Mouse (Mus musculus): ENCODE measurements around the gene Usp22. TPM values are rescaled to one million over a fixed set of nuclear protein-coding genes. Genes with fewer than 3 reads are reported as not detected.
"Not testable (repeated sequence)": the region's sequence is repeated elsewhere in the genome, so short reads cannot be mapped to it uniquely, and the experiment has no call there.

The Usp22 gene
- polyA plus RNA-seq, 1 experiment from 2014 or later = 182 TPM

GRCm38 (mm10) chr11:61174291-61174820, 499 bp downstream of the Usp22 start:
- peaks cover 2% of the 10 kb centered on the region; the same call in 1 of the 2 replicates for H3K36me3 ChIP-seq (ENCODE audit: control insufficient read depth, insufficient read depth, low read length)
- under 1% methylated on average over 28 of the region's 28 CpGs for WGBS
- H3K27me3 ChIP-seq (ENCODE audit: control insufficient read depth, insufficient read depth, low read length) = no peaks in the 10 kb centered on the region
- H3K4me2 ChIP-seq (replicated peaks; ENCODE audit: low read depth, low read length) = peak overlapping the region; percentile 61
- H3K27ac ChIP-seq (ENCODE audit: low read depth, low read length) = peak overlapping the region; percentile 90
- H3K4me3 ChIP-seq (ENCODE audit: low read length) = peak overlapping the region; percentile 99
- H3K9ac ChIP-seq (ENCODE audit: low read depth, low read length) = peak overlapping the region; percentile 88
- peaks cover 17% of the 10 kb centered on the region; the same call in 1 of the 2 replicates for H3K4me1 ChIP-seq (ENCODE audit: control insufficient read depth, insufficient read depth, low read length)
- ATAC-seq (ENCODE audit: low FRiP score, low TSS enrichment) = peak; percentile 62
- H3K9me3 ChIP-seq (ENCODE audit: control insufficient read depth, low read length) = no peaks in the 10 kb centered on the region

DNA sequence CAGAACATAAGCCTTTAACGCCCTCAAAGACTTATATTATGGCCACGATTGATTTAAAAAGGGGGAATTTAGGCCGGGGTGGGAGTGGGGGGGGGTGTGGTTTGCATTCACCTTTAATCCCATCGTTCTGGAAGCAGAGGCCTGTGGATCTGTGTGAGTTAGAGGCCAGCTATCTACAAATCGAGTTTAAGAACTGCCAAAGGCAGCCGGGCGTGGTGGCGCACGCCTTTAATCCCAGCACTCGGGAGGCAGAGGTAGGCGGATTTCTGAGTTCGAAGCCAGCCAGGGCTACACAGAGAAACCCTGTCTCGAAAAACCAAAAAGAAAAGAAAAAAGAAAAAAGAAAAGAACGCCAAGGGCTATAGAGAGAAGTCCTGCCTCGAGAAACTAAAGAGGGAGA, 1.4 kb downstream of the Usp22 start:
- not testable (repeated sequence) for H3K9ac ChIP-seq (ENCODE audit: low read depth, low read length); ATAC-seq (ENCODE audit: low FRiP score, low TSS enrichment); H3K27me3 ChIP-seq (ENCODE audit: control insufficient read depth, insufficient read depth, low read length); H3K36me3 ChIP-seq (ENCODE audit: control insufficient read depth, insufficient read depth, low read length); H3K27ac ChIP-seq (ENCODE audit: low read depth, low read length); H3K9me3 ChIP-seq (ENCODE audit: control insufficient read depth, low read length)
- Histone ChIP-seq H3K4me1 (ENCODE audit: control insufficient read depth, insufficient read depth, low read length) (peaks cover 17% of the 10 kb centered on the region; the same call in 1 of the 2 replicates), H3K4me2 (replicated peaks; ENCODE audit: low read depth, low read length) (peak overlapping the region; percentile 61), H3K4me3 (ENCODE audit: low read length) (peak overlapping the region; percentile 99)
- WGBS = 37% methylated on average over 15 of the region's 15 CpGs

- WGBS = 88% methylated on average over 5 of the region's 5 CpGs
- ATAC-seq (ENCODE audit: low FRiP score, low TSS enrichment) = no peak
- no peak overlapping the region for H3K4me2 ChIP-seq (replicated peaks; ENCODE audit: low read depth, low read length)
Observed at GRCm38 (mm10) chr11:61170184-61170583, 4.7 kb downstream of the Usp22 start.

DNA sequence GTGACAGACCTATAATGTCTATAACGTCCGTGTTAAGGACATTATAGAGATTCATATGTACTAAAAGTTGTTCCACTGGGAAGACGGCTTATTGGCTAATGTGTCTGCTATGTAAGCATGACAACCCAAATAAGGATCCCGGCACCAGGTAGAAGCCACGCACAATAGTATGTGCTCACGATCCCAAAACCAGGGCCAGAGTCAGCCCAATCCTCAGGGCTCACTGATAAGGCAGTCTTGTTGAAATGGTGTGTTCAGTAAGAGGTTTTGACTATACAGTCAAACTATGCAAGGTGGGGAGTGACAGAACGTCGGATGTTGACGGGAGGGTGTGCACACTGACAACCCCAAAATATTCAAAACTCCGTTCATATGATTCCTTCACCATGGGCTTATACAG, 10.0 kb downstream of the Usp22 start:
- no peak overlapping the region for H3K9ac ChIP-seq (ENCODE audit: low read depth, low read length)
- H3K4me1 ChIP-seq (ENCODE audit: control insufficient read depth, insufficient read depth, low read length) = no peaks in the 10 kb centered on the region
- WGBS = 95% methylated on average over 10 of the region's 10 CpGs
- no peaks in the 10 kb centered on the region for H3K9me3 ChIP-seq (ENCODE audit: control insufficient read depth, low read length)
- H3K4me3 ChIP-seq (ENCODE audit: low read length) = no peak overlapping the region
- H3K4me2 ChIP-seq (replicated peaks; ENCODE audit: low read depth, low read length) = no peak overlapping the region
- H3K36me3 ChIP-seq (ENCODE audit: control insufficient read depth, insufficient read depth, low read length) = peaks cover 81% of the 10 kb centered on the region
- no peaks in the 10 kb centered on the region for H3K27me3 ChIP-seq (ENCODE audit: control insufficient read depth, insufficient read depth, low read length)
- ATAC-seq (ENCODE audit: low FRiP score, low TSS enrichment) = no peak
- H3K27ac ChIP-seq (ENCODE audit: low read depth, low read length) = no peak overlapping the region

More at GRCm38 (mm10) chr11:61170184-61170583, 4.7 kb downstream of the Usp22 start:
- peaks cover 30% of the 10 kb centered on the region for H3K36me3 ChIP-seq (ENCODE audit: control insufficient read depth, insufficient read depth, low read length)
- H3K9ac ChIP-seq (ENCODE audit: low read depth, low read length) = no peak overlapping the region
- peaks cover 17% of the 10 kb centered on the region; the same call in 1 of the 2 replicates for H3K4me1 ChIP-seq (ENCODE audit: control insufficient read depth, insufficient read depth, low read length)
- H3K4me3 ChIP-seq (ENCODE audit: low read length) = no peak overlapping the region
- no peaks in the 10 kb centered on the region for H3K9me3 ChIP-seq (ENCODE audit: control insufficient read depth, low read length)
- no peaks in the 10 kb centered on the region for H3K27me3 ChIP-seq (ENCODE audit: control insufficient read depth, insufficient read depth, low read length)
- no peak overlapping the region for H3K27ac ChIP-seq (ENCODE audit: low read depth, low read length)

DNA sequence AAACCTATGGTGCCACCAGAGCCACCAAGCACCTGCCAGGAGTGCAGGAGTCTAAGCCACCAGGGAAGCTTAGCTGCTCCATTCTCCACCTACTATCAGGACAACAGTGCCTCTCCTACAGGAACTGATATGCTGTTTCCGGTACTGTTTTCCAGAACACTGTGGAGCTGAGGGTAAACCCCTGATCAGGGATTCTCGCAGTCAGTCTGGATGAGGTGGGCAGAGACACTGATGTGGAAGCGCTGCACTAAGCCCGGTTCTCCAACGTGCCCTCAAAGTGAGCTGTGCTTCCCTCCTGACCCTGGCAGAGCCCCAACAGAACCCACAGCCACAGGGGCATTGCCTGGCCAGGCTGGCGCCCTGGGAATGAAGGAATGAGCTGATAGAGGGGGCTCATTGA, 10.5 kb downstream of the Usp22 start:
- H3K4me2 ChIP-seq (replicated peaks; ENCODE audit: low read depth, low read length) = no peak overlapping the region
- peaks cover 86% of the 10 kb centered on the region for H3K36me3 ChIP-seq (ENCODE audit: control insufficient read depth, insufficient read depth, low read length)
- no peaks in the 10 kb centered on the region for H3K4me1 ChIP-seq (ENCODE audit: control insufficient read depth, insufficient read depth, low read length)
- H3K27ac ChIP-seq (ENCODE audit: low read depth, low read length) = no peak overlapping the region
- H3K4me3 ChIP-seq (ENCODE audit: low read length) = no peak overlapping the region
- no peak overlapping the region for H3K9ac ChIP-seq (ENCODE audit: low read depth, low read length)
- WGBS = 96% methylated on average over 6 of the region's 6 CpGs
- no peaks in the 10 kb centered on the region for H3K9me3 ChIP-seq (ENCODE audit: control insufficient read depth, low read length)
- no peaks in the 10 kb centered on the region for H3K27me3 ChIP-seq (ENCODE audit: control insufficient read depth, insufficient read depth, low read length)
- no peak for ATAC-seq (ENCODE audit: low FRiP score, low TSS enrichment)

GRCm38 (mm10) chr11:61163341-61163740, 11.5 kb downstream of the Usp22 start:
- Histone ChIP-seq H3K9ac (ENCODE audit: low read depth, low read length) (no peak overlapping the region), H3K27ac (ENCODE audit: low read depth, low read length) (no peak overlapping the region), H3K36me3 (ENCODE audit: control insufficient read depth, insufficient read depth, low read length) (peaks cover 96% of the 10 kb centered on the region), H3K4me1 (ENCODE audit: control insufficient read depth, insufficient read depth, low read length) (no peaks in the 10 kb centered on the region), H3K4me2 (replicated peaks; ENCODE audit: low read depth, low read length) (no peak overlapping the region), H3K4me3 (ENCODE audit: low read length) (no peak overlapping the region), H3K27me3 (ENCODE audit: control insufficient read depth, insufficient read depth, low read length) (no peaks in the 10 kb centered on the region), H3K9me3 (ENCODE audit: control insufficient read depth, low read length) (no peaks in the 10 kb centered on the region)
- WGBS = 86% methylated on average over 3 of the region's 3 CpGs
- no peak for ATAC-seq (ENCODE audit: low FRiP score, low TSS enrichment)

DNA sequence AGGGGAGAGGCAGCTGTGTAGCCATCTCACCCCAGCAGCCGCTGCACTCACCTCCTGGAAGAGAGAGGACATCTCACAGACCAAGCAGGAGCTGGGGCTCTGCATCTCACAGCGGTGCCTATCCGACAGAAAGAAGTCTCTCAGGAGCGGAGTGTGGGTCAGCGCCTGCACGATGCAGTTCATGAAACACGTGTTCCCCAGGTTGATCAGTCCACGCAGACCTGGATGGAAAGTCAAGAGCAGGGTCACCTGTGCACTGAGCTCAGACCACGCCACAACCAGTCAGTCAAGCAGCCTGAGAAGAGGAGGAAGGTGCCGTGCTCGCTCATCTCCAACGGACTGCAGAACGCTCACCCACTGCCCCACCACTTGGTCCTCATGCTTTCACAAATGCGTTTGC, 12.1 kb downstream of the Usp22 start:
- Histone ChIP-seq H3K4me2 (replicated peaks; ENCODE audit: low read depth, low read length) (no peak overlapping the region), H3K27ac (ENCODE audit: low read depth, low read length) (no peak overlapping the region), H3K9ac (ENCODE audit: low read depth, low read length) (no peak overlapping the region), H3K36me3 (ENCODE audit: control insufficient read depth, insufficient read depth, low read length) (peaks cover 100% of the 10 kb centered on the region), H3K27me3 (ENCODE audit: control insufficient read depth, insufficient read depth, low read length) (no peaks in the 10 kb centered on the region), H3K9me3 (ENCODE audit: control insufficient read depth, low read length) (no peaks in the 10 kb centered on the region), H3K4me3 (ENCODE audit: low read length) (no peak overlapping the region), H3K4me1 (ENCODE audit: control insufficient read depth, insufficient read depth, low read length) (no peaks in the 10 kb centered on the region)
- ATAC-seq (ENCODE audit: low FRiP score, low TSS enrichment) = no peak
- WGBS = 95% methylated on average over 14 of the region's 14 CpGs

DNA sequence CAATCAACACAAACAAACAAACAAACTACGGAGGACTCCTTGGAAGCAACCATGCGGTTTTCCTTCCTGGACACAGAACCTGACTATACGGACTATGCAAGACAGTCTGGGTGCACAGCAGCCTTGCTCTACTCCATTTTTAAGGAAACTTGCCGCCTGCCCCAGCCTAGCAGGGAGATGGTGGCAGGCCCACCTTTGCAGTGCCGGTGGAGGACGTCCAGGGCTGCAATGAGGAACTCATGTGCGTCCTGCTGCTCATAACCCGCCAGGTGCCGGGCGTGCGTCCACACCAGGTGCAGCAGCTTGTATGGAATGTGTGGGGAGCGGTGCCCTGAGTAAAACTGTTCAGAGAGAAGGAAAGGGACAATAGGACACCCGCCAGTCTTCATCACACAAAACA, 13.7 kb downstream of the Usp22 start:
- no peak for ATAC-seq (ENCODE audit: low FRiP score, low TSS enrichment)
- WGBS = 95% methylated on average over 13 of the region's 13 CpGs
- no peaks in the 10 kb centered on the region for H3K9me3 ChIP-seq (ENCODE audit: control insufficient read depth, low read length)
- H3K4me3 ChIP-seq (ENCODE audit: low read length) = no peak overlapping the region
- no peaks in the 10 kb centered on the region for H3K4me1 ChIP-seq (ENCODE audit: control insufficient read depth, insufficient read depth, low read length)
- H3K27me3 ChIP-seq (ENCODE audit: control insufficient read depth, insufficient read depth, low read length) = no peaks in the 10 kb centered on the region
- H3K9ac ChIP-seq (ENCODE audit: low read depth, low read length) = no peak overlapping the region
- no peak overlapping the region for H3K27ac ChIP-seq (ENCODE audit: low read depth, low read length)
- H3K4me2 ChIP-seq (replicated peaks; ENCODE audit: low read depth, low read length) = no peak overlapping the region
- H3K36me3 ChIP-seq (ENCODE audit: control insufficient read depth, insufficient read depth, low read length) = peaks cover 100% of the 10 kb centered on the region

- no peaks in the 10 kb centered on the region for H3K27me3 ChIP-seq (ENCODE audit: control insufficient read depth, insufficient read depth, low read length)
- H3K9ac ChIP-seq (ENCODE audit: low read depth, low read length) = no peak overlapping the region
- no peaks in the 10 kb centered on the region for H3K9me3 ChIP-seq (ENCODE audit: control insufficient read depth, low read length)
- 80% methylated on average over 11 of the region's 11 CpGs for WGBS
- no peak overlapping the region for H3K4me3 ChIP-seq (ENCODE audit: low read length)
- ATAC-seq (ENCODE audit: low FRiP score, low TSS enrichment) = no peak
- no peak overlapping the region for H3K27ac ChIP-seq (ENCODE audit: low read depth, low read length)
- H3K4me1 ChIP-seq (ENCODE audit: control insufficient read depth, insufficient read depth, low read length) = no peaks in the 10 kb centered on the region
- no peak overlapping the region for H3K4me2 ChIP-seq (replicated peaks; ENCODE audit: low read depth, low read length)
- peaks cover 100% of the 10 kb centered on the region for H3K36me3 ChIP-seq (ENCODE audit: control insufficient read depth, insufficient read depth, low read length)
Observed at GRCm38 (mm10) chr11:61159796-61160732, 14.8 kb downstream of the Usp22 start.

All from kidney, embryonic 14.5 days (tissue).